Mouse (Mus musculus) cerebellum, adult 2 months (tissue): ENCODE results near the gene Cyp4f15.
"Not testable (repeated sequence)": the region's sequence is repeated elsewhere in the genome, so short reads cannot be mapped to it uniquely, and the experiment has no call there.

Experiments used
- CTCF ChIP-seq: fragments of 200-500 bp; IDR thresholded peaks from 2 replicates; pipeline ENCODE4 v1.5.1; 2011; ENCODE audit warnings: low read depth, mild to moderate bottlenecking, control low read depth, low read length, moderate library complexity, borderline replicate concordance; ENCODE audit not compliant: insufficient read depth
- POLR2A ChIP-seq: fragments of 200-500 bp; IDR thresholded peaks from 2 replicates; pipeline ENCODE4 v1.6.1; 2011; ENCODE audit warnings: low read length, control low read depth, borderline replicate concordance; ENCODE audit not compliant: insufficient read depth

GRCm38 (mm10) chr17:32722151-32722550 lies 36.7 kb downstream of the Cyp4f15 start:
- TF ChIP-seq POLR2A, CTCF: not testable (repeated sequence)
